Mouse (Mus musculus) brain, embryonic 14.5 days (tissue): Measurements from ENCODE around the gene Gm3187. TPM values are rescaled to one million over a fixed set of nuclear protein-coding genes. Genes with fewer than 3 reads are reported as not detected.
"Not testable (repeated sequence)": the region's sequence is repeated elsewhere in the genome, so short reads cannot be mapped to it uniquely, and the experiment has no call there.

Experiments used
- DNase-seq: peaks from one replicate; pipeline ENCODE4 v3.0.0-alpha.2; 2011; ENCODE audit warnings: low read depth
- polyA plus RNA-seq: library from polyadenylated mRNA; depleted of rRNA; stranded (reverse); fragments of >200 nt; gene quantifications from 2 replicates; pipeline ENCODE4 v1.2.3, GENCODE M21; 2012; rRNA removed

Gm3187 gene
- polyA plus RNA-seq: not detected in 2 replicates

GRCm38 (mm10) chr14:5483907-5484306 is at the start of gene Gm3187:
Gene Gm3187 (plus strand): TSS chr14:5484207.
- DNase-seq: not testable (repeated sequence)

GRCm38 (mm10) chr14:5455367-5455766 is 28.6 kb upstream of the Gm3187 start, which contains the start of gene Gm3194:
Gene Gm3194 (minus strand): TSS chr14:5455467.
- DNase-seq: not testable (repeated sequence)

GRCm38 (mm10) chr14:5460469-5460868 is 23.5 kb upstream of the Gm3187 start:
- DNase-seq: not testable (repeated sequence)

GRCm38 (mm10) chr14:5477730-5478129 is 6.3 kb upstream of the Gm3187 start, which contains the start of gene Gm8246:
Gene Gm8246 (minus strand): TSS chr14:5477830.
- DNase-seq: not testable (repeated sequence)

GRCm38 (mm10) chr14:5501374-5501773 is 17.4 kb downstream of the Gm3187 start, which contains the start of gene Gm3488:
Gene Gm3488 (plus strand): TSS chr14:5501674.
- DNase-seq: not testable (repeated sequence)

- DNase-seq: not testable (repeated sequence)
These were observed 54.2 kb downstream of the Gm3187 start, which contains the start of gene Gm3532 for GRCm38 (mm10) chr14:5538196-5538595. Gene Gm3532 (plus strand): TSS chr14:5538496.

Other genes with a start within 250 kb of the Gm3187 start
- gene Gm3526, start 223.6 kb upstream of the Gm3187 start, polyA plus RNA-seq: not detected in 2 replicates
- not detected in 2 replicates for gene Gm3542, start 149.3 kb upstream of the Gm3187 start, polyA plus RNA-seq
- 2.5 and 2.8 TPM in 2 replicates for gene Gm3500, start 95.2 kb upstream of the Gm3187 start, polyA plus RNA-seq
- 4.7 and 4.8 TPM in 2 replicates for gene Gm3194, start 28.7 kb upstream of the Gm3187 start, polyA plus RNA-seq
- gene Gm8246, start 6.4 kb upstream of the Gm3187 start, polyA plus RNA-seq: not detected in 2 replicates
- 10.7 and 12.0 TPM in 2 replicates for gene Gm3488, start 17.5 kb downstream of the Gm3187 start, polyA plus RNA-seq
- 0.11 and 0.19 TPM in 2 replicates for gene Gm3532, start 54.3 kb downstream of the Gm3187 start, polyA plus RNA-seq
- gene Gm8265, start 148.8 kb downstream of the Gm3187 start, polyA plus RNA-seq: not detected in 2 replicates
- not detected in 2 replicates for gene Gm9603, start 203.2 kb downstream of the Gm3187 start, polyA plus RNA-seq